ENCODE assay signal across 26 mouse cellular contexts in the genomic region with DNA sequence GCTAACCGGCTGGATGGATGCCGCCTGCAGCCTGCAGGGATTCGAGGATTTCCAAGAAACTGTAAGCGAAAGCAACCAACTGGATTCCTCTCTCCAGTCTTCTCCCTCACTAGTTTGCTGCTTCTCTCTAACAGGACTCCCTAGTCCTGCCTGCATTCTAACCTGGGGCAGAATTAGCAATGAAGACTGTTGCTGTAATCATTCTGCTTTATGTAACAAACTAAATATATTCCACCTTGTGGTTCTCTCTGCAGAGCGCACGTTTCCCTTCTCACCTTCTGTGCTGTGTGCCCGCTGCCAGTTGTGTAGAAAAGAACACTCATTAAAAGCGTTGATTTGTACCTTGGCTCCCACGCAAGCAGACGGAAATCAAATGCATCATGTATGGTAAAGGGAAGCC. TPM values are rescaled to one million over a fixed set of nuclear protein-coding genes. Genes with fewer than 3 reads are reported as not detected.
DNase-seq lines count a peak whose midpoint lies in the region; ATAC-seq lines count a peak whose summit lies in the region.
"Had no signal": no experiment of that assay in that cellular context is flagged by ENCODE, and none has a peak within 500 bp of the region (broad histone marks: within the 10 kb centered on the region; RNA-seq: fewer than 3 reads in every experiment).

No protein-coding gene starts in this region.

- WGBS in heart, embryonic 11.5 days (ENCODE audit: insufficient replicate concordance), result 77% methylated on average over 10 of the region's 10 CpGs
- WGBS in hindbrain, embryonic 13.5 days, result 90% methylated on average over 10 of the region's 10 CpGs

- no peaks in the 10 kb centered on the region for H3K36me3 ChIP-seq in heart, embryonic 11.5 days (ENCODE audit: control insufficient read depth, insufficient read depth, low read length)
- no peaks in the 10 kb centered on the region for H3K36me3 ChIP-seq in hindbrain, embryonic 13.5 days
- H3K36me3 ChIP-seq: embryonic facial prominence, embryonic 13.5 days; forebrain, embryonic 12.5 days; heart, embryonic 10.5 days; heart, embryonic 15.5 days had no signal

- H3K4me1 ChIP-seq in heart, embryonic 11.5 days (ENCODE audit: control insufficient read depth, insufficient read depth, low read length), result no peaks in the 10 kb centered on the region
- H3K4me1 ChIP-seq in hindbrain, embryonic 13.5 days (replicated peaks), result no peaks in the 10 kb centered on the region
- H3K4me1 ChIP-seq: embryonic facial prominence, embryonic 13.5 days; forebrain, embryonic 12.5 days; heart, embryonic 10.5 days; heart, embryonic 15.5 days had no signal

- intact Hi-C loops in left cerebral cortex, postnatal 25 days (cut with DNase I), result no loop called here
- intact Hi-C loops in left cerebral cortex, postnatal 4 days (cut with DNase I), result no loop called here

- DNase-seq in heart, adult 11 months, result peak; percentile 74
- peak; percentile 18 to 41 for DNase-seq in left cerebral cortex, postnatal 25 days (ENCODE audit: low spot score in 2 of 2)
- no peak for DNase-seq in left cerebral cortex, postnatal 4 days
- DNase-seq in right cerebral cortex, postnatal 25 days, result peak; percentile 31
- DNase-seq in right cerebral cortex, postnatal 4 days, result no peak
- DNase-seq in lung, adult 18-20 months, result no peak
- DNase-seq: adrenal gland, postnatal 14 days; cerebellum, adult 18-20 months; cerebellum, adult 9-11 months; cerebellum, postnatal 36 days; gastrocnemius, adult 2 months; gastrocnemius, postnatal 25 days; heart, adult 18-20 months; heart, postnatal 14 days had no signal

- H3K9ac ChIP-seq in heart, embryonic 11.5 days (ENCODE audit: low read depth, low read length), result no peak overlapping the region
- H3K9ac ChIP-seq in hindbrain, embryonic 13.5 days, result no peak overlapping the region
- H3K9ac ChIP-seq: embryonic facial prominence, embryonic 13.5 days; forebrain, embryonic 12.5 days; heart, embryonic 15.5 days; hindbrain, embryonic 14.5 days had no signal

- no peak overlapping the region for H3K27ac ChIP-seq in heart, embryonic 11.5 days (ENCODE audit: low read depth, low read length)
- no peak overlapping the region for H3K27ac ChIP-seq in hindbrain, embryonic 13.5 days
- H3K27ac ChIP-seq: embryonic facial prominence, embryonic 13.5 days; forebrain, embryonic 12.5 days; gastrocnemius, adult 2 months; heart, embryonic 10.5 days; heart, embryonic 15.5 days; hindbrain, embryonic 14.5 days had no signal

- no peak overlapping the region for H3K4me2 ChIP-seq in heart, embryonic 11.5 days
- no peak overlapping the region for H3K4me2 ChIP-seq in hindbrain, embryonic 13.5 days
- H3K4me2 ChIP-seq: embryonic facial prominence, embryonic 13.5 days; forebrain, embryonic 12.5 days; heart, embryonic 15.5 days; hindbrain, embryonic 14.5 days had no signal

- no peaks in the 10 kb centered on the region for H3K9me3 ChIP-seq in heart, embryonic 11.5 days (replicated peaks; ENCODE audit: control insufficient read depth, low read length)
- no peaks in the 10 kb centered on the region for H3K9me3 ChIP-seq in hindbrain, embryonic 13.5 days
- H3K9me3 ChIP-seq: embryonic facial prominence, embryonic 13.5 days; forebrain, embryonic 12.5 days; heart, embryonic 10.5 days; heart, embryonic 15.5 days had no signal

- no peak for ATAC-seq in heart, embryonic 11.5 days (replicated peaks; ENCODE audit: insufficient number of reproducible peaks, low FRiP score, low TSS enrichment)
- ATAC-seq in hindbrain, embryonic 13.5 days (ENCODE audit: low FRiP score), result no peak
- ATAC-seq: activated CD4-positive, CD25-positive, alpha-beta regulatory T cell, adult 4 months; forebrain, embryonic 16.5 days; Patski had no signal

- H3K27me3 ChIP-seq in heart, embryonic 11.5 days (ENCODE audit: control insufficient read depth, insufficient read depth, low read length), result no peaks in the 10 kb centered on the region
- H3K27me3 ChIP-seq in hindbrain, embryonic 13.5 days, result no peaks in the 10 kb centered on the region
- H3K27me3 ChIP-seq: forebrain, embryonic 12.5 days; heart, embryonic 15.5 days; Patski had no signal

- H3K4me3 ChIP-seq in heart, embryonic 11.5 days (ENCODE audit: low read depth, low read length), result no peak overlapping the region
- H3K4me3 ChIP-seq in hindbrain, embryonic 13.5 days, result no peak overlapping the region
- H3K4me3 ChIP-seq: embryonic facial prominence, embryonic 13.5 days; forebrain, embryonic 12.5 days; gastrocnemius, adult 2 months; heart, embryonic 10.5 days; heart, embryonic 15.5 days had no signal

RNA-seq across cellular contexts. Expression of gene Tmem252, which starts 37.2 kb away (rescaled TPM):
- polyA plus RNA-seq in heart, embryonic 11.5 days (2014; fragmentation: Nextera tagmentation; extraction: Ambion mirVana), result 4.6 and 6.0 TPM in 2 replicates
- total RNA-seq in left cerebral cortex, postnatal 25 days (2021), result under 1 TPM; 0.30 to 0.43 TPM
- under 1 TPM; 0.50 to 0.76 TPM for total RNA-seq in left cerebral cortex, postnatal 4 days (2021)
- polyA plus RNA-seq in hindbrain, embryonic 13.5 days (2015; fragmentation: Nextera tagmentation; extraction: Ambion mirVana), result 1.2 and 1.7 TPM in 2 replicates
- total RNA-seq: CH12.LX; hematopoietic stem cell, adult 5-6 weeks had no signal
- polyA plus RNA-seq: activated CD4-positive, CD25-positive, alpha-beta regulatory T cell, adult 4 months had no signal

Comparison
In these comparisons a context has a peak if more than half of its experiments do, and no peak if none do; other contexts are left out.
1. DNase-seq: peak in heart, adult 11 months (single experiment), left cerebral cortex, postnatal 25 days (2 of 2) and right cerebral cortex, postnatal 25 days (single experiment); none in left cerebral cortex, postnatal 4 days (single experiment), right cerebral cortex, postnatal 4 days (single experiment) and lung, adult 18-20 months (0 of 2).